Comparison of ENCODE assay signal across 8 mouse cellular contexts in genomic region chr1:171044365-171045078, GRCm38 (mm10). TPM values are rescaled to one million over a fixed set of nuclear protein-coding genes. Genes with fewer than 3 reads are reported as not detected.
DNase-seq lines count a peak whose midpoint lies in the region; ATAC-seq and TF ChIP-seq lines count a peak whose summit lies in the region.

No protein-coding gene starts in this region.

- 0 out of 2 replicates have a peak, but pooled peaks have one; percentile 7 for TF ChIP-seq CTCF in heart, postnatal 0 days (IDR thresholded peaks at IDR 0.05; ENCODE audit: low read depth)
- no peak for TF ChIP-seq CTCF in liver, embryonic 14.5 days (IDR thresholded peaks at IDR 0.05; ENCODE audit: low read depth)

- TF ChIP-seq EP300 in heart, postnatal 0 days (IDR thresholded peaks at IDR 0.05; ENCODE audit: low read depth): no peak
- no peak; the same call in 1 of the 2 replicates for TF ChIP-seq EP300 in liver, embryonic 14.5 days (IDR thresholded peaks at IDR 0.05; ENCODE audit: low read depth)

- H3K4me2 ChIP-seq in forebrain, embryonic 12.5 days: peak overlapping the region; percentile 54
- peak overlapping the region; percentile 64 for H3K4me2 ChIP-seq in heart, postnatal 0 days (ENCODE audit: low read depth, low read length)
- peak overlapping the region; percentile 73 for H3K4me2 ChIP-seq in liver, embryonic 14.5 days (ENCODE audit: low read depth)
- H3K4me2 ChIP-seq in neural tube, embryonic 11.5 days (ENCODE audit: low read depth): peak overlapping the region; percentile 39
- H3K4me2 ChIP-seq in stomach, embryonic 16.5 days (ENCODE audit: low read depth, low read length): peak overlapping the region; percentile 61

- peak; percentile 82 to 83 for DNase-seq in CD8-positive naive resting alpha-beta T cell, adult 2 months (ENCODE audit: low read depth in 2 of 2, low spot score in 2 of 2)
- DNase-seq in c-Kit-positive CD71-positive TER-119-positive erythroid progenitor cells, embryonic 14.5 days (ENCODE audit: low spot score): peak; percentile 83
- peak; percentile 86 for DNase-seq in heart, postnatal 0 days (ENCODE audit: low spot score)
- peak; percentile 89 to 93 for DNase-seq in kidney, postnatal 36 days
- DNase-seq in liver, embryonic 14.5 days (ENCODE audit: low read depth in 3 of 3, low spot score in 3 of 3): peak in 2 of 3 experiments; percentile 73 to 82
- DNase-seq in neural tube, embryonic 11.5 days (ENCODE audit: low spot score): peak; percentile 91

- peak overlapping the region; percentile 68 for H3K9ac ChIP-seq in forebrain, embryonic 12.5 days
- H3K9ac ChIP-seq in heart, postnatal 0 days (replicated peaks; ENCODE audit: low read depth, low read length): peak overlapping the region; percentile 46
- H3K9ac ChIP-seq in liver, embryonic 14.5 days (replicated peaks): peak overlapping the region; percentile 40
- peak overlapping the region; percentile 30 for H3K9ac ChIP-seq in neural tube, embryonic 11.5 days (ENCODE audit: low read length)
- H3K9ac ChIP-seq in stomach, embryonic 16.5 days (ENCODE audit: low read length): peak overlapping the region; percentile 72

- peak overlapping the region; percentile 82 for H3K27ac ChIP-seq in forebrain, embryonic 12.5 days
- H3K27ac ChIP-seq in heart, postnatal 0 days (ENCODE audit: low read depth): peak overlapping the region; percentile 81
- H3K27ac ChIP-seq in liver, embryonic 14.5 days: peak overlapping the region; percentile 66
- peak overlapping the region; percentile 44; the same call in 1 of the 2 replicates for H3K27ac ChIP-seq in neural tube, embryonic 11.5 days (ENCODE audit: low read depth, low read length)
- peak overlapping the region; percentile 93 for H3K27ac ChIP-seq in stomach, embryonic 16.5 days (ENCODE audit: low read length)

- WGBS in forebrain, embryonic 12.5 days: under 1% methylated on average over 33 of the region's 33 CpGs
- WGBS in heart, postnatal 0 days: under 1% methylated on average over 33 of the region's 33 CpGs
- 0% methylated on average over 33 of the region's 33 CpGs for WGBS in liver, embryonic 14.5 days (ENCODE audit: insufficient replicate concordance)
- WGBS in neural tube, embryonic 11.5 days: under 1% methylated on average over 33 of the region's 33 CpGs
- under 1% methylated on average over 33 of the region's 33 CpGs for WGBS in stomach, embryonic 16.5 days

- H3K4me1 ChIP-seq in forebrain, embryonic 12.5 days: no peaks in the 10 kb centered on the region
- H3K4me1 ChIP-seq in heart, postnatal 0 days (ENCODE audit: control insufficient read depth, insufficient read depth): no peaks in the 10 kb centered on the region
- H3K4me1 ChIP-seq in liver, embryonic 14.5 days (replicated peaks; ENCODE audit: control insufficient read depth in 2 of 2, insufficient read depth in 2 of 2, low read length in 1 of 2): 0 out of 4 replicates have a peak, but pooled peaks cover 2 to 4% of the 10 kb centered on the region in 2 experiments
- no peaks in the 10 kb centered on the region for H3K4me1 ChIP-seq in neural tube, embryonic 11.5 days (ENCODE audit: control insufficient read depth, insufficient read depth, low read length)
- H3K4me1 ChIP-seq in stomach, embryonic 16.5 days (ENCODE audit: control insufficient read depth, insufficient read depth, low read length): no peaks in the 10 kb centered on the region

- peak overlapping the region; percentile 59 for H3K4me3 ChIP-seq in forebrain, embryonic 12.5 days (replicated peaks)
- peak overlapping the region; percentile 64 for H3K4me3 ChIP-seq in heart, postnatal 0 days (ENCODE audit: low read depth, low read length)
- peak overlapping the region; percentile 60 to 91 for H3K4me3 ChIP-seq in liver, embryonic 14.5 days (ENCODE audit: insufficient read depth in 1 of 2, low read depth in 2 of 2, low read length in 2 of 2)
- peak overlapping the region; percentile 56 for H3K4me3 ChIP-seq in neural tube, embryonic 11.5 days (ENCODE audit: low read depth, low read length)
- H3K4me3 ChIP-seq in stomach, embryonic 16.5 days (replicated peaks; ENCODE audit: low read length): peak overlapping the region; percentile 79

- ATAC-seq in forebrain, embryonic 12.5 days (ENCODE audit: low FRiP score): peak; percentile 95
- ATAC-seq in heart, postnatal 0 days (ENCODE audit: insufficient read depth, low read depth): peak; percentile 93
- peak; percentile 95 for ATAC-seq in liver, embryonic 14.5 days (ENCODE audit: insufficient read depth)
- ATAC-seq in neural tube, embryonic 11.5 days (ENCODE audit: insufficient read depth, low FRiP score, low TSS enrichment): peak; percentile 87
- peak; percentile 95 for ATAC-seq in stomach, embryonic 16.5 days (ENCODE audit: insufficient read depth, low FRiP score)

- no peaks in the 10 kb centered on the region for H3K27me3 ChIP-seq in forebrain, embryonic 12.5 days
- H3K27me3 ChIP-seq in heart, postnatal 0 days (ENCODE audit: control insufficient read depth, insufficient read depth, low read length): no peaks in the 10 kb centered on the region
- H3K27me3 ChIP-seq in liver, embryonic 14.5 days (ENCODE audit: control insufficient read depth, insufficient read depth, low read length): no peaks in the 10 kb centered on the region
- no peaks in the 10 kb centered on the region for H3K27me3 ChIP-seq in neural tube, embryonic 11.5 days (ENCODE audit: control insufficient read depth, insufficient read depth, low read length)
- no peaks in the 10 kb centered on the region for H3K27me3 ChIP-seq in stomach, embryonic 16.5 days (ENCODE audit: control insufficient read depth, insufficient read depth, low read length)

- no peaks in the 10 kb centered on the region for H3K36me3 ChIP-seq in forebrain, embryonic 12.5 days (replicated peaks)
- no peaks in the 10 kb centered on the region for H3K36me3 ChIP-seq in heart, postnatal 0 days (replicated peaks; ENCODE audit: control insufficient read depth, insufficient read depth, low read length)
- H3K36me3 ChIP-seq in liver, embryonic 14.5 days (replicated peaks; ENCODE audit: control insufficient read depth, insufficient read depth, low read depth): no peaks in the 10 kb centered on the region
- H3K36me3 ChIP-seq in neural tube, embryonic 11.5 days (ENCODE audit: control insufficient read depth, insufficient read depth, low read length): no peaks in the 10 kb centered on the region
- H3K36me3 ChIP-seq in stomach, embryonic 16.5 days (ENCODE audit: control insufficient read depth, insufficient read depth, low read length): no peaks in the 10 kb centered on the region

- no peaks in the 10 kb centered on the region for H3K9me3 ChIP-seq in forebrain, embryonic 12.5 days
- no peaks in the 10 kb centered on the region for H3K9me3 ChIP-seq in heart, postnatal 0 days (replicated peaks; ENCODE audit: control insufficient read depth, low read length)
- H3K9me3 ChIP-seq in liver, embryonic 14.5 days (ENCODE audit: control insufficient read depth, low read length): no peaks in the 10 kb centered on the region
- no peaks in the 10 kb centered on the region for H3K9me3 ChIP-seq in neural tube, embryonic 11.5 days (ENCODE audit: control insufficient read depth, low read length)
- no peaks in the 10 kb centered on the region for H3K9me3 ChIP-seq in stomach, embryonic 16.5 days (replicated peaks; ENCODE audit: control insufficient read depth, low read length)

RNA-seq across cellular contexts. Expression of gene Fcgr3, which starts 20.2 kb away (rescaled TPM):
- 4.8 and 4.9 TPM in 2 replicates for polyA plus RNA-seq in forebrain, embryonic 12.5 days (2016; fragmentation: Nextera tagmentation; extraction: Ambion mirVana)
- total RNA-seq in heart, postnatal 0 days (2014; rRNA removed; ENCODE audit: low replicate concordance): 11.8 and 13.7 TPM in 2 replicates
- polyA plus RNA-seq in heart, postnatal 0 days (2015; fragmentation: Nextera tagmentation; extraction: Ambion mirVana): 8.2 and 10.8 TPM in 2 replicates
- polyA plus RNA-seq in liver, embryonic 14.5 days (2012; rRNA removed): 12.7 and 14.6 TPM in 2 replicates
- polyA plus RNA-seq in liver, embryonic 14.5 days (2014; fragmentation: Nextera tagmentation; extraction: Ambion mirVana): 19.2 and 24.6 TPM in 2 replicates
- polyA plus RNA-seq in neural tube, embryonic 11.5 days (2014; fragmentation: Nextera tagmentation; extraction: Ambion mirVana): 5.6 and 6.7 TPM in 2 replicates
- polyA plus RNA-seq in stomach, embryonic 16.5 days (2015; fragmentation: Nextera tagmentation; extraction: Ambion mirVana): 17.7 and 20.2 TPM in 2 replicates

RNA-seq across cellular contexts. Expression of gene Fcgr4, which starts 25.8 kb away (rescaled TPM):
- 0.26 and 0.31 TPM in 2 replicates for polyA plus RNA-seq in forebrain, embryonic 12.5 days (2016; fragmentation: Nextera tagmentation; extraction: Ambion mirVana)
- 0.23 and 1.7 TPM in 2 replicates for total RNA-seq in heart, postnatal 0 days (2014; rRNA removed; ENCODE audit: low replicate concordance)
- polyA plus RNA-seq in heart, postnatal 0 days (2015; fragmentation: Nextera tagmentation; extraction: Ambion mirVana): 0.60 and 1.0 TPM in 2 replicates
- polyA plus RNA-seq in liver, embryonic 14.5 days (2012; rRNA removed): 1.9 and 2.6 TPM in 2 replicates
- polyA plus RNA-seq in liver, embryonic 14.5 days (2014; fragmentation: Nextera tagmentation; extraction: Ambion mirVana): 1.7 and 2.0 TPM in 2 replicates
- 0.19 and 0.26 TPM in 2 replicates for polyA plus RNA-seq in neural tube, embryonic 11.5 days (2014; fragmentation: Nextera tagmentation; extraction: Ambion mirVana)
- polyA plus RNA-seq in stomach, embryonic 16.5 days (2015; fragmentation: Nextera tagmentation; extraction: Ambion mirVana): 0.90 and 1.5 TPM in 2 replicates

Comparison
In these comparisons a context has a peak if more than half of its experiments do, and no peak if none do; other contexts are left out.
1. Peak in every context shown above with its lines: DNase-seq, ATAC-seq, H3K4me3 ChIP-seq and H3K27ac ChIP-seq.